Mouse (Mus musculus) liver, postnatal 0 days (tissue): Measurements from ENCODE around the gene Aifm1.

ENCODE experiments used
- CTCF ChIP-seq: sonication (generic); IDR thresholded peaks from 2 replicates; pipeline ENCODE4 v1.5.1; 2016; ENCODE audit warnings: antibody characterized with exemption, low read depth
- EP300 ChIP-seq: IDR thresholded peaks from 2 replicates; pipeline ENCODE4 v1.6.1; 2016; ENCODE audit warnings: antibody characterized with exemption, low read depth, mild to moderate bottlenecking

- TF ChIP-seq CTCF (no peak), EP300 (no peak)
These were observed 88.1 kb downstream of the Aifm1 start for GRCm38 (mm10) chrX:48425280-48425679.
